Mouse (Mus musculus) lung, postnatal 0 days (tissue): ENCODE data around the gene Asb3.

Experiments
- CTCF ChIP-seq: IDR thresholded peaks from 2 replicates; pipeline ENCODE4 v1.5.1; 2016; ENCODE audit warnings: antibody characterized with exemption, mild to moderate bottlenecking
- EP300 ChIP-seq: IDR thresholded peaks from 2 replicates; pipeline ENCODE4 v1.6.1; 2016; ENCODE audit warnings: antibody characterized with exemption, mild to moderate bottlenecking, control low read depth

DNA sequence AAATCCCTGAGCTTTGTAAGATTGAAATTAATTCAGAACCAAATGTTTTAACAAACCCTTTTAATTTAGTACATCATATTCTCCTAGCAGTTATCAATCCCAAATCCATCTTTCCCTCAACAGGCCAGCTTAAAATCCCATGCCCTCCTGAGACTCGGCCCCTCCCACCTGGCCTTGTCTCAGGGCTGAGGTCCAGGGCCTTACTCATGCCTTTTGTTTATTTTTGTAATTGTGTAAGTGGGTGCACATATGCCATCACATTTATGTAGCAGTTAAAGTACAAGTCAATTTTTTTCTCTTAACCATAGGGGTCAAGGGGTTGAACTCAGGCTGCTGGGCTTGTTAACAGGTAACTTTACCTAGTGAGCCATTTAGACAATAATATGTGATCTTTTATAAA, 40.9 kb upstream of the Asb3 start:
- TF ChIP-seq CTCF: no peak
- no peak for TF ChIP-seq EP300
